Mouse (Mus musculus): ENCODE results near the gene Mpdz. TPM values are rescaled to one million over a fixed set of nuclear protein-coding genes. Genes with fewer than 3 reads are reported as not detected.

The Mpdz gene
- total and polyA plus RNA-seq, 3 experiments: 19.3 to 59.6 (median 57.7) TPM

GRCm38 (mm10) chr4:81423556-81423955 lies 19.1 kb downstream of the Mpdz start:
- Histone ChIP-seq H3K4me3 (no peak overlapping the region), H3K9ac (ENCODE audit: low read depth, low read length) (no peak overlapping the region), H3K79me2 (replicated peaks; ENCODE audit: control insufficient read depth, insufficient read depth, low read length) (peaks cover 1% of the 10 kb centered on the region; the same call in 1 of the 2 replicates), H3K27ac (no peak overlapping the region), H3K27me3 (ENCODE audit: control insufficient read depth, insufficient read depth, low read length) (no peaks in the 10 kb centered on the region), H3K4me1 (ENCODE audit: control insufficient read depth, insufficient read depth, low read length) (peaks cover 5% of the 10 kb centered on the region), H3K36me3 (ENCODE audit: control insufficient read depth, insufficient read depth, low read length) (peaks cover 11% of the 10 kb centered on the region)
- DNase-seq: no peak
- WGBS: 71% methylated on average over 1 of the region's 1 CpGs
- intact Hi-C loops (cut with DNase I): no loop called here
- TF ChIP-seq CTCF (IDR thresholded peaks at IDR 0.05) (no peak), POLR2A (IDR thresholded peaks at IDR 0.05; ENCODE audit: insufficient read depth, low read depth, low read length) (no peak), EP300 (IDR thresholded peaks at IDR 0.05; ENCODE audit: insufficient read depth, low read depth, low read length) (no peak)

- intact Hi-C loops (cut with DNase I): loop anchor here (2.0 kb wide), 1 partner anchor 19 kb away; no protein-coding TSS in a partner anchor
- H3K27me3 ChIP-seq (ENCODE audit: control insufficient read depth, insufficient read depth, low read length): no peaks in the 10 kb centered on the region
- H3K36me3 ChIP-seq (ENCODE audit: control insufficient read depth, insufficient read depth, low read length): peaks cover 16% of the 10 kb centered on the region
- H3K4me1 ChIP-seq (ENCODE audit: control insufficient read depth, insufficient read depth, low read length): peaks cover 8% of the 10 kb centered on the region
- DNase-seq: peak in 1 of 2 experiments; percentile 18
- no peak overlapping the region for H3K27ac ChIP-seq
- no peak overlapping the region for H3K9ac ChIP-seq (ENCODE audit: low read depth, low read length)
- TF ChIP-seq CTCF (IDR thresholded peaks at IDR 0.05): no peak
- no peak for TF ChIP-seq EP300 (IDR thresholded peaks at IDR 0.05; ENCODE audit: insufficient read depth, low read depth, low read length)
- H3K4me3 ChIP-seq: no peak overlapping the region
- no peaks in the 10 kb centered on the region; the same call in 1 of the 2 replicates for H3K79me2 ChIP-seq (replicated peaks; ENCODE audit: control insufficient read depth, insufficient read depth, low read length)
- 53% methylated on average over 2 of the region's 2 CpGs for WGBS
Observed at GRCm38 (mm10) chr4:81421621-81422020, 21.0 kb downstream of the Mpdz start.

GRCm38 (mm10) chr4:81415324-81416026 lies 27.1 kb downstream of the Mpdz start:
- H3K27ac ChIP-seq: no peak overlapping the region

GRCm38 (mm10) chr4:81414684-81415323 lies 27.8 kb downstream of the Mpdz start:
- DNase-seq: no peak
- 93% methylated on average over 8 of the region's 8 CpGs for whole genome bisulfite sequencing
- peaks cover 8% of the 10 kb centered on the region; the same call in 1 of the 2 replicates for H3K36me3 ChIP-seq (ENCODE audit: control insufficient read depth, insufficient read depth, low read length)

More at GRCm38 (mm10) chr4:81415324-81416026, 27.1 kb downstream of the Mpdz start:
- H3K79me2 ChIP-seq (replicated peaks; ENCODE audit: control insufficient read depth, insufficient read depth, low read length): no peaks in the 10 kb centered on the region; the same call in 1 of the 2 replicates
- H3K4me3 ChIP-seq: no peak overlapping the region
- no peak overlapping the region for H3K9ac ChIP-seq (ENCODE audit: low read depth, low read length)
- no peak for DNase-seq
- H3K36me3 ChIP-seq (ENCODE audit: control insufficient read depth, insufficient read depth, low read length): peaks cover 12% of the 10 kb centered on the region
- H3K27me3 ChIP-seq (ENCODE audit: control insufficient read depth, insufficient read depth, low read length): no peaks in the 10 kb centered on the region
- intact Hi-C loops (cut with DNase I): no loop called here
- 72% methylated on average over 10 of the region's 10 CpGs for WGBS
- no peak for TF ChIP-seq POLR2A (IDR thresholded peaks at IDR 0.05; ENCODE audit: insufficient read depth, low read depth, low read length)
- no peak for TF ChIP-seq EP300 (IDR thresholded peaks at IDR 0.05; ENCODE audit: insufficient read depth, low read depth, low read length)
- no peak for TF ChIP-seq CTCF (IDR thresholded peaks at IDR 0.05)
- peaks cover 4% of the 10 kb centered on the region for H3K4me1 ChIP-seq (ENCODE audit: control insufficient read depth, insufficient read depth, low read length)

GRCm38 (mm10) chr4:81396883-81397282 lies 45.7 kb downstream of the Mpdz start:
- H3K27ac ChIP-seq: no peak overlapping the region
- no peaks in the 10 kb centered on the region for H3K4me1 ChIP-seq (ENCODE audit: control insufficient read depth, insufficient read depth, low read length)
- intact Hi-C loops (cut with DNase I): no loop called here
- H3K79me2 ChIP-seq (replicated peaks; ENCODE audit: control insufficient read depth, insufficient read depth, low read length): no peaks in the 10 kb centered on the region
- H3K36me3 ChIP-seq (ENCODE audit: control insufficient read depth, insufficient read depth, low read length): no peaks in the 10 kb centered on the region
- no peak overlapping the region for H3K9ac ChIP-seq (ENCODE audit: low read depth, low read length)
- H3K27me3 ChIP-seq (ENCODE audit: control insufficient read depth, insufficient read depth, low read length): no peaks in the 10 kb centered on the region
- DNase-seq: no peak
- no peak overlapping the region for H3K4me3 ChIP-seq
- 86% methylated on average over 6 of the region's 6 CpGs for WGBS
- TF ChIP-seq CTCF (IDR thresholded peaks at IDR 0.05) (no peak), POLR2A (IDR thresholded peaks at IDR 0.05; ENCODE audit: insufficient read depth, low read depth, low read length) (no peak), EP300 (IDR thresholded peaks at IDR 0.05; ENCODE audit: insufficient read depth, low read depth, low read length) (no peak)

More at GRCm38 (mm10) chr4:81414684-81415323, 27.8 kb downstream of the Mpdz start:
- Histone ChIP-seq H3K27ac (no peak overlapping the region), H3K79me2 (replicated peaks; ENCODE audit: control insufficient read depth, insufficient read depth, low read length) (no peaks in the 10 kb centered on the region; the same call in 1 of the 2 replicates), H3K4me3 (no peak overlapping the region), H3K9ac (ENCODE audit: low read depth, low read length) (no peak overlapping the region), H3K4me1 (ENCODE audit: control insufficient read depth, insufficient read depth, low read length) (peaks cover 3% of the 10 kb centered on the region), H3K27me3 (ENCODE audit: control insufficient read depth, insufficient read depth, low read length) (no peaks in the 10 kb centered on the region)
- intact Hi-C loops (cut with DNase I): no loop called here
- TF ChIP-seq CTCF (IDR thresholded peaks at IDR 0.05) (no peak), POLR2A (IDR thresholded peaks at IDR 0.05; ENCODE audit: insufficient read depth, low read depth, low read length) (no peak), EP300 (IDR thresholded peaks at IDR 0.05; ENCODE audit: insufficient read depth, low read depth, low read length) (no peak)

- Histone ChIP-seq H3K4me1 (ENCODE audit: control insufficient read depth, insufficient read depth, low read length) (no peaks in the 10 kb centered on the region), H3K27ac (no peak overlapping the region), H3K27me3 (ENCODE audit: control insufficient read depth, insufficient read depth, low read length) (no peaks in the 10 kb centered on the region), H3K79me2 (replicated peaks; ENCODE audit: control insufficient read depth, insufficient read depth, low read length) (no peaks in the 10 kb centered on the region), H3K9ac (ENCODE audit: low read depth, low read length) (no peak overlapping the region), H3K4me3 (no peak overlapping the region), H3K36me3 (ENCODE audit: control insufficient read depth, insufficient read depth, low read length) (0 out of 2 replicates have a peak, but pooled peaks cover 2% of the 10 kb centered on the region)
- 94% methylated on average over 3 of the region's 3 CpGs for WGBS
- TF ChIP-seq EP300 (IDR thresholded peaks at IDR 0.05; ENCODE audit: insufficient read depth, low read depth, low read length): no peak
- TF ChIP-seq POLR2A (IDR thresholded peaks at IDR 0.05; ENCODE audit: insufficient read depth, low read depth, low read length): no peak
- TF ChIP-seq CTCF (IDR thresholded peaks at IDR 0.05): no peak
- intact Hi-C loops (cut with DNase I): no loop called here
- no peak for DNase-seq
Observed at GRCm38 (mm10) chr4:81392869-81393268, 49.7 kb downstream of the Mpdz start.

All from heart, adult 2 months (tissue).